Mouse (Mus musculus): ENCODE measurements around the gene Tlr5. TPM values are rescaled to one million over a fixed set of nuclear protein-coding genes. Genes with fewer than 3 reads are reported as not detected.
A peak's percentile ranks its signal among the peaks of the same experiment; 100 is the strongest.

Gene Tlr5
- total RNA-seq, 2 experiments from 2014 or later = 0.92 to 1.5 TPM

DNA sequence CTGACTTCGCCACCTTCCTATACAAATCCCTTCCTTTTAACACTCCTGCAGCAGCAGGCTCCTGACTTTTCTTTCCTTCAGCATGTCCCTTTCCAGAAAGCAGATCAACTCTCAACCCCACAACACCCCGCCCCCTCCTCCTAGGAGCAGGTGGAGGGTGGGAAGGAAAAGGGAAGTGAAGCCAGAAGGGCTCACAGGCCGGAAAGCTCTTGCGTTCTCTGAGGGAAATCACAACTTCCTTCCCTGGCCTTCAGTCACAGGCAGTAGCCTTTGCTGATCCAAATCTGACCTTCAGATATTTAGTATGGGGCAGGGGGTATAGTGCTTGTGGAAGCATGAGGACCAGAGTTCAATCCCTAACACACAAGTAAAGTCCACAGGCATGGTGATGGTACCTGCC is 921 bp upstream of the Tlr5 start:
- DNase-seq = no peak

DNA sequence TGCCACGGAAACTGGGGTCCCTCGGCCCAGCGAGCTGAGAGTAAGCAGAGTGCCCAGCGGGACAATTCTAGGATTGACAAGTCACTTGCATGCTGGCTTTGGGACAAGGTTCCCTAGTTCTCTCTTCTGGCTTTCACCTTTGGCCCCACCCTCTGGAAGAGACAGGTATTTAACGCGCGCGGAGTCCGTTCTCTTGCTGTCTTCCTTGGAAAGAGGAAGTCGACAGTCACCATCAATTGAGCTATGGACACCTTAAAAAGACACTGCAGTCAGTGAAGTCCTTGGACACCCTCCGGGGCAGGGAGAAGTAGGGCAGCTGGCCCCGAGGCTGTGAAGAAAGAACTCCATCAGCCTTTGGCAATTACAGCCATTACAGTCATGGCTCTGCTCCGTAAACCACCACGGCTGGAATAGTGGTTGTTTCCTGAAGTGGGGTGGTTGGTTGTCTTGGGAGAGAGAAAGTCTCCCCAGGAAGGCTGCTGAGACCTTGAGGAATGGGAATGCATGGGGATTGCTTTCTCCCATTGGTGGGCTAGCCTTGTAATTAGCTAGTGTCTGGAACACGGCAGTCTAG is 546 bp downstream of the Tlr5 start:
- DNase-seq = peak in 1 of 2 experiments; percentile 9

DNA sequence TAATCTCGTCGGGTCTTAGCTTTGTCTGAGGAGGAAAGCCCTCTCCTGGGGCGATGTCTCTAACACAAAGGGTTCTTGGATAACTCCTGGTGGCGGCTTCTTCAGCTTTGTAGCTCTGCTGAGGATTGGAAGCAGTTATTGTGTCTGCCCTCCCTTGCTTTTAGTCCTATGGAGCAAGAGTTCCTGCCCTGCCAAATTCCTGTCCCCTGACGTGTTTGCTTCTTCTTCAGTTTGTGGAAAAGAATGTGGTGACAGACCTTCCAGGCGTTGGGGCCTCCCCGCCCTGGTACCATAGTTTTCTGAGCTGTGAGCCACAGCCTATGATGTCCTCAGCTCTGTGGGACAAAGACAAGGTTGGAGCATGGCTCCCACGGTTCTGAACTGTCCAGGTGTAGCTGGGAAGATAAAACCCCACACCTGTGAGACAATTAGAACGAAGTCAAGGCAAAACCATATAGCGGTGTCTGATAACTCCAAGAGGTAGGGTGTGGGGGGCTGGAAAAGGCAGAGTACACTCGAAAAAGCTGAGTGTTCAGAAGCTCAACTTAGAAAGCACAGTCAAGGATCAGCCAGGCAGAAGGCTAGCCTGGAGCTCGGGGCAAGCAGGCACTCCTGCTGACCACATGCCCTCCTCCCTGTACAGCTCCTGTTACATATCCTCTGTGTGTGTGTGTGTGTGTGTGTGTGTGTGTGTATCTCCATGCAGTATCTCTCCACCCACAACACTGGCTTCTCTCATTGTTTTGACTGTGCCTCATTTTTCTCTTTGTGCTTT is 1.8 kb downstream of the Tlr5 start:
- DNase-seq = no peak

DNA sequence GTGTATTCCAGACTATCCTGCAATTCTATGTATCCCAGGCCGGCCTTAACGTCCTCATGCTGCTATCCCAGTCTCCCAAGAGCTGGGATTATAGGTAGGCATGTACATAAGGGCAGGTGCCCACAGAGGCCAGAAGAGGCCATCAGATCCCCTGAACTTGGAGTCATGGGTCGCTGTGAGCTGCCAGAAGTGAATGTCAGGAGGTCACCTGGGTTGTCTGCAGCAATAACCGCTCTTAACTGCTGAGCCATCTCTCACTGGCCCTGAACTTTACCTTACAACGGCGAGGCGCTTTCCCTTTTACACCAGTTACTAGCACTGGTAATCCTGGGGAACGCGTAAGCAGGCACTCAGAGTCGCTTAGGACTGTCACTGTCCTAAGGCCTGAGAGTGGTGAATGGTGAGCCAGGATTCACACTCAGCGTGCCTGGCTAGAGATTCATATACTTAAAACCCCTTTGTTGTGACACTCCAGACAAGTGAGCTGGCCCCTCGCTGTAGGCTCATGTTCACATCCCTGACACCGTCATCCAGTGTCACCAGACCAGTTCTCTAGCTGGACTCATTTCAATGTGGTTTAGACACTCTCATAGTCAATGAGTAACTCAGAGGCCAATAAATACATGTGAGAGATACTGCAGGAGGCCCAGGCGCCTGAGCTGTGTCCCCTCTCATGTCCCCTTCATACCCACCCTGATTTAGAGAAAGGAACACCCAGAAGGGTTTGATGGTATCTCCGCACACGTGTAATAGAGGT is 2.6 kb downstream of the Tlr5 start:
- DNase-seq = no peak

DNA sequence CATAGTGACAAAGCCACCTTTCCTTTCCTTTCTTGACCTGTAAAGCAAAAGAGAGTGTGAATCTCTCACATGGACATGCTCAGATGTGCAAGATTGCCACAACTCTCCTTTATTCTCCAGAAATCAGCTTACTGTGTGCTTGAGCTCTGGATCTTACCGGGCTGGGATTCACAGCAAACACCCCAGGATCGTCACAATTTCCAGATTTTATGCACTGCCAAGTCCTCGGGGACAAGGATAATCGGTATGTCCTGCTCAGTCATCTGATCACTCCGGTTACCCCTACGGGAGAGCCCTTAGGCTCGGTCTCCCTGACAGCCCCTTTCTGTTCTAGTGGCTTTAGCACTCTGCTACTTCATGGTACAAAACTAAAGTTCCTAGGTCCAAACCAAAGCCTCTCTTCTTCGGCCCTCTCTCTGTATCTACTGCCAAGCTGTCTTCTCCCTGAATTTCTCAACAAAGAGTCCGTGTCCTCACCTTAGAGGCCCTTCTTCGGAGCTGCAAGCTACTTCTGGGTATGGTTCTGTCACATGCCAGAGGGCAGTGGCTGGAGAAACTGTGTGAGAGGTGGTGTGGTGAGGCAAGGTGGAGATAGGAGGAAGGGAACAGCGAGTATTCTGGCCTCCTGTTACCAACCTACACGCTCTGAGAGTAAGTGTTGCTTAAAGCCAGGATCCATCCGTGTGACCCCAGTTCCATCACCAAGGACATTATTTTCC is 3.4 kb downstream of the Tlr5 start:
- DNase-seq = no peak

DNA sequence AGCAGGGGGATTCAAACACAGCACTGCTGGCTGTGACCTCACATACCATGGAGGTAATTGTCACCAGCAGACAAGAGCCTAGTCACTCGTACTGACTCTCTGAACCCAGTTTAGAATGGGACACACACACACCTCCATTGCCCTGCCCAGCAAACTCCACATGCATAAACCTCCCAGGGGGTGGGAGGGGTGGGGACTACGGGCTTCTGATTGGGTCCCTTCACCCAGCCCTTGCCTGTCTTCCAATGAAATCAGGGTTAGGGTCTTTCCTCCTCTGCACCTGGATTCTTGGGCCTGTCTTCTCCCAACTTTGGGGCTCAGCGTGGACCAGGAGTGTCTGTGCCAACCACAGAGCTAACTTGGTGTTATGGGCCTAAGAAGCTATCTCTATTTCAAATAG is 4.2 kb downstream of the Tlr5 start:
- DNase-seq = no peak

DNA sequence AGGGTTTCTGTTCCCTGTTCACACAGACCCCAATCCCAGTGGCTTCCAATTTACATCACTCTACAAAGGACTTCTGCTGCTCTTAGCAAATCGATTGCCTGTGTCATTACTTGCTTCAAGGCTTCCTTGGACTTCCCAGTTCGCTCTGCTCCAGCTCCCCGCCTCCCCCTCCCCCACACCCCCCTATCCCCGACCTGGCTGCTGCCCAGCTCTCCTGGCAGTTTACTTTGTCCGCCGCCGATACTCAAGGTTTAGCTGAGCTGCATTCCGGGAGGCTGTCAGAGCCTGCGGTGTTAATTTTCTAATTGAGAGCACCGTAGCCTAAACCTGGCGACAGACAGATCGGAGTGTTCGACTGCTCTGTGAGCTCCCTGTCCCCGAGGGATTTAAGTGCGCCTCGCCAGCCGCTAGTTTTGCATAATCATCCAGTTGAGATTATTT is 4.7 kb downstream of the Tlr5 start:
- peak; percentile 41 to 57 for DNase-seq

DNA sequence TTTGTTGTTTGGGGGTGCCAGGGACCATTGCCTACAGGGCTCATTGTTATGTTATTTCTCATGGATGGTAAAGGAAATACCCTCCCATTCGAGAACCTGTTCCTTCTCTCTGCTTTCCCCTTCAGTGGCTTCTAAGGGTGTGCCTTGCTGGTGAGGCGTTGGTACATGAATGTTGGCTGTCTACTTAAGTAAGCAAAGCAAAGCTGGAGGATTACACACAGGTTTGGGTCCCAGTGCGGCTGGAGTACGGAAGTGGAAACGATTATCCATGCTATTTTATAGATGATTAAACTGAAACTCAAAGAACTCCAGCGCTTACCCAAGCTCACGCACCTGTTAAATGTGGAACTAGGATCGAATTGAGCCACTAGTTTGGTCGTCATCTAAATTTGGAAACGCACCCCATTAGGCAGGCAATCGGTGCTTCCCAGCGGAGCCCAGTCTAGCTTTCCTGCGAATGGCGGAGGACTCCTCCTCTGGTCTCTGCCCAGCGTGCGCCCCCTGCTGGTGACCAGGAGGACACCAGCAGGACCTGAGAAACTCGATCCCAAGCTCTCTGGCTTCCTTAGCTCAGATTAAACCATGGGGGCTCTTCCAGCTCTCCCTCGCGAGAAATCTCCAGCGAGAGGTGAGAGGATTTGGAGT is 5.3 kb downstream of the Tlr5 start:
- peak; percentile 90 to 94 for DNase-seq

DNA sequence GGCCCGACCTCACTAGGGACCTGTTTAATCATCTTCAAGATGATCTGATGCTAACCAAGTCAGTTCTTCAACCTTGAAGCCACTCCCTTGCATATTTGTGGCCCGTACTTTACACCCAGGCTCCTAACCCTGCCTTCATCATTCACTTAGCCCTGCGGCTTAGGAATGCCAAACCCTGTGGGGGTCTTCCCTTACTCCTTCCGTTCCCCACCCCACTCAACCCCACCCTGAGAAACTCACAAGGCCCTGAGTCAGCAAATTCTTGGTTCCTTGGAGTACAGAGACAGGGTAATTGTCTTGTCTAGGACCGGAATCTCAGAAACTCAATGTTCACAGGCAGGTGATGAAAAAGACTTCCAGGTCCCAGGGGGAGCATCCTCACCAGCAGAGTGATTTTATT is 6.5 kb downstream of the Tlr5 start:
- DNase-seq = no peak

DNA sequence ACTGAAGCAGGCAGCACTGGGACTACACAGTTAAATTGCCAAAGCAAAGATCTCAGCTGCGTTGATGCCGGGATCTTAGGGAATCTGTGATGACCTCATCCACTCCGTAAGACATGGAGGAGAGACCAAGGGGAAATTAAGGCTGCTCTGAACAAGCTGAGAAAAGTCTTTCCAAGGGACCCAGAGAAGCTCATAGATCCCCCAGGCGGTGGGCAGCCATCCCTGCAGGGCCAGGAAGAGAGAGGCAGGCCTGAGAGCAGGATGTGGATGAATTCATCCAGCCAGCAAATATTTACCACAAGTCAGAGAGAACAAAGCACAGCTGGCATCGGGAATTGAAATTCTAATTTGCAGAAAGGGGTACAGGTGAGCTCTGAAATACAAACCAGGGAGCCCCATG is 8.7 kb downstream of the Tlr5 start:
- no peak for DNase-seq

DNA sequence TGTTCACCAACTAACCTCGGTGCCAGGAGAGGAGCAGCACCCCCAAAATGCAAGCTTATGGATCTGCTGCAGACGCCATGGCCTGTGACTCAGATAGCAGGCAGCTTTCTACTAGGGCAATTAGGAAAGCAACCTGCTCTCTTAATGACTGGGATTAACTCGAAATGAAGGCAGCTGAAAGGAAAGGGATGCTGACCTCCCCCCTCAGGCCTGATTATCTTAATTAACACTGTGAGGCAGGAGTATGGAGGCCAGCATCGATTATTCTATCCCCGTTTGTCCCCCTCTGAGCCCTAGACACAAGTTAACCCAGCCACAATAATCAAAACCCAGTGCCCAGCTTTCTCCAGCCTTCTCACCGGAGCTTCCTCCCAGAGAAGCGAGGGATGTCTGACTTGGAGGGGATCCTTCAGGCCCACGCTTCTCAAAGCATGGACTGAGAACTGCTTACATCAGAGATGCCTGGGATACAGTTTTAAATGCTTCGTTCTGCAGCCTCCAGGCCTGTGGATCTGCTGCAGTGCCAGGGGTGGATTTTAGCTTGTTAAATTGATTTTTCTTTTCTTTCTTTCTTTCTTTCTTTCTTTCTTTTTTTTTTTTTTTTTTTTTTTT is 10.4 kb downstream of the Tlr5 start:
- DNase-seq = no peak

DNA sequence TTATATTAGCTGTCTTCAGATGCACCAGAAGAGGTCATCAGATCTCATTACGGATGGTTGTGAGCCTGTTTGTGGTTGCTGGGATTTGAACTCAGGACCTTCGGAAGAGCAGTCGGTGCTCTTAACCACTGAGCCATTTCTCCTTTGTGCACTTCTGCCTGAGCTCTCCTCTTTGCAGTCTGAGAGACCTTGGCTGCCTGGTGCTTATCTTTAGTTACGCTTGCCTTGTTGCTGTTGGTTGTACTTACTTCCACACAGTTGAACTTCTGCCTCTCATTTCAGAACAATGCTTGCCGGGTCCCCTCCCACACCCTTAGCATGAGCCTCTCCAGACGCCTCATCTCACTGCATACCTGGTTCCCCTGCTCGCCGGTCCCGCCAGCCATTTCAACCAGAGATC is 14.1 kb downstream of the Tlr5 start:
- no peak for DNase-seq

DNA sequence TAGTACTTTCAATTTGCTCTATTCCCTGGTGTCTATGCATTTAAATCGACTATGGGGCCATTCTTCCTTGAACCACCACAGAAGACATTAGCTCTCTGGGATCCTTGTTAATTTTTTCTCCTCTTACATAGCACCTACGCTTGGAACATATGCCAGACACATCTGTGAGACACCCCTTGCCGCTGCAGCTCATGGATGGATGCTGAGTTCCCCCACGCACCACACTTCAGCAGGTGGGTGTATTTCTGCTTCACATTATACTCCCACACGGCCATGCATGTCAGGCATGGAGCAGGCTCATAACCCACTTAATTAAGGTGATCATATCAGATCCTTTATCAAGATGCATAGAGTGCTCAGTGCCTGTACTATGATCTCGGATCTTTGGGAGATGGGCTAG is 17.7 kb downstream of the Tlr5 start:
- DNase-seq = no peak

DNA sequence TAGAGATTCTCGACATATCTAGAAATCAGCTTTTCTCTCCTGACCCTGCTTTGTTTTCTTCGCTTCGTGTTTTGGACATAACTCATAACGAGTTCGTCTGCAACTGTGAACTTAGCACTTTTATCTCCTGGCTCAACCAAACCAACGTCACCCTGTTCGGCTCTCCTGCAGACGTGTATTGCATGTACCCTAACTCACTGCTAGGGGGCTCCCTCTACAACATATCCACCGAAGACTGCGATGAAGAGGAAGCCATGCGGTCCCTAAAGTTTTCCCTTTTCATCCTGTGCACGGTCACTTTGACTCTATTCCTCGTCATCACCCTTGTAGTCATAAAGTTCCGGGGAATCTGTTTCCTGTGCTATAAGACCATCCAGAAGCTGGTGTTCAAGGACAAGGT is 20.2 kb downstream of the Tlr5 start:
- no peak for DNase-seq

DNA sequence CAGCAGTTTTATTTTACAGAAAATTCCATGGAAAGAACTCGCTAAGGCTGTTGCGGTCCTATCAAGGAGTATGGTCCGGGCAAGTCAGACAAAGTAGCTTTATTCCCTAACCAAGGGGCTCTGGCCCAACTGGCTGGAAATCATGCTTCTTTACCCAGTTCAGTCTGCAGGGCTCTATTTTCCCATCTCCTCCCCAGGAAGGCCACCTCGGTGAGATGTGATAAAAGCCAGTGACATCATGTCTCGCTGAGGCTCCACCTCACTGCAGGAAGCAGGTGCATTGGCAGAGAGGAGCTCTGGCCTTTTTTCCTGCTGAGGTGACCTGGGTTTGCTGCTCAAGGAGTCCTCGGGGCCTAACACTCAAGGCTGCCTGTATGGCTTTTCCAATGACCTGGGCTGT is 26.1 kb downstream of the Tlr5 start:
- DNase-seq = no peak

DNA sequence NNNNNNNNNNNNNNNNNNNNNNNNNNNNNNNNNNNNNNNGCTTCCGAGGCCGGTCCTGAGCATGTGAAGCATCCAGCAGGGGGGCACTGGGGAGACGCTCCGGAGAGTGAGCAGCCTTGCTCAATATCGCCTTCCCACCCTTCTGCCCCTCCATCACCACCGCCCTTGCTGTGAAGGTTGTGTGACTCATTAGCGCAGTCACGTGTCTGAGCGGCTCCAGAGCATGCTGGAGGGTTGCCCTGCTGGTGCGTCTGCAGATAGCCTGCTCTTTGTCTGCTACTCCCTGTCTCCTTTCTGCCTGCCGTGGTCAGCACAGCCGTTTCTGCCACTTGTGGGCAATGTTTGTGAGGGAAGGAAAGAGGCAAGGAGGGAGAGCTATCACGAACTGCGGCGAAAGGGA is 28.4 kb downstream of the Tlr5 start:
- peak; percentile 94 to 95 for DNase-seq

DNA sequence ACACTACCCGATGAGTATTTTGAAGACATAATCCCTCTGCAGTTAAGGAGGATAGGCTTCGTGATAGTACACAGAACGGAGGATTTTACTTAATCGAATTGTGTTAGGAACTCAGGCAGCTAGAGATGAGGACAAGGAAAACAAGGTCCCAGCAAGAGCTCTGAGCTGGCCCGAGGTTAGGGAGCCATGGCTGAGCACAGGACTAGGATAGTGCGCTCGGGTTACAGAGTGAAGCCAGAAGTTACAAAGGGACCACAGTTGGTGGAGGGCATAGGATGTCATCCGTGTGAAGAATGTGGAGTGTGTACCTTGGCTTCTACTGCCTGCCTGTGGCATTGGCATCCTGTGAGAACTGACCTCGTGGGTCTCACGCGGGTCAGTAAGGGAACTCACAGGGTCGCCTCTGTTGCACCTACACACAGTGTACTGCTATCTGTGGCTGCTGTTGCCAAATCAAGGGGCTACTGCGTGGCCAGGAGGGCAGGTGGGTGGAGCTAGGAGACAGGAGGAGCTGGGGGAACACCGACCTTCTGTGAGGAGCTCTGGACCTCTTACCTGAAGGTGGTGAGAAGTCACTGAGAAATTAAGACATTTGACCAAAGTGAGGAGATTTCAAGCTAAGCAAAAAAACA is 29.0 kb downstream of the Tlr5 start:
- DNase-seq = no peak

DNA sequence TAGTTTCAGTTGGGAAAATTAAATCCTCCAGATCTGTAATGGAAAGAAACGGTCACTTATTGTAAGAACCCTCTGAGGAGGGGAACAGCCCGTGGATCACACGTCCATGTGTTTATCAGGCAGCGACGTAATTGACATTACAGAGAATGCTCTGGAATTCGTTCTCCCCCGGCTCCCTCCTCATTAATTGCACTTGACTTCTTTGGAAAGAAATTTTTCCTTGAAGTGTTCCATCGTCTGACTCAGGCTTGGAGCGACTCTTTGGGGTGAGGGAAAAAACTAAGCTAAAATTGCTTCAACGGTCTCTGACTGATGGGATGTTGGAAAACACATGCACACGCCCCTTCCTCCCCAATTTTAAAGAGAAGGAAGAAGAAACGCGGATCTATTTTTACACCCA is 31.7 kb downstream of the Tlr5 start:
- no peak for DNase-seq

DNA sequence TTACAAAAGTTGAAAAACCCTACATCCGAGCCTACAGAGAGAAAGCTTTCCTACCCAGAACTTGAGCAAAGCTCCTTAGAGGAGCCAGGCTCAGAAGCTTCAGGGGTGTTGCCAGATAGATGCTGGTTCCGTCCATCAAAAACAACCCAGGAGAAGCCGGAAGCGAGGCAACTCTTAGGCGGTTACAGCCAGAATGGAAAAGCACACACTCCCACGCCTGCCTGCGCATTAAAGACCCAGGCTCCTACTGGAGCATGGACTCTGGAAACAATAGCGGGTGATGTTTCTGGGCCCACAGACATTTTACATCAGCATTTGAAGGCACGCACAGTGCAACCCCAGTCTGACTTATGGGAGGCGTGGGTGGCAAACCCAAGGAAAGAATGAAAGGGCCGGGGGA is 32.2 kb downstream of the Tlr5 start:
- no peak for DNase-seq

DNA sequence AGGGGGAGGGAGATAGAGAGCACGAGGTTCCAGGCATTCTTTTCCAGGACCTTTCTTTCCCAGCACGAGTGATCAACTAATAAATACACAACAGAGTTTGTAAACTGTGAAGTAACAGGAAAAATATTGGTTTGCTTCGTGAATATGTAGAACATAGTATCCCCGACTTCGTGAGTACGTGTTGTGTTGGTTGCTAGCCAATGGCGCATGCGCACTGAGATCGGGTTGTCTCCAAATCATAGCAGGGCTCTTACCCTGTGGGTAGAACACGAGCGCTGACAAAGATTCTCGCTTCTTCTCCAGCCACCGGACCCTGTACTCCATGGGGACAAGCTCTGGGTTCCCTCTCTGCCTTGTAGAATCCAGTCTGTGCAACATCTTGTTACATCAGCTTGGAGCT is 33.2 kb downstream of the Tlr5 start:
- no peak for DNase-seq

DNA sequence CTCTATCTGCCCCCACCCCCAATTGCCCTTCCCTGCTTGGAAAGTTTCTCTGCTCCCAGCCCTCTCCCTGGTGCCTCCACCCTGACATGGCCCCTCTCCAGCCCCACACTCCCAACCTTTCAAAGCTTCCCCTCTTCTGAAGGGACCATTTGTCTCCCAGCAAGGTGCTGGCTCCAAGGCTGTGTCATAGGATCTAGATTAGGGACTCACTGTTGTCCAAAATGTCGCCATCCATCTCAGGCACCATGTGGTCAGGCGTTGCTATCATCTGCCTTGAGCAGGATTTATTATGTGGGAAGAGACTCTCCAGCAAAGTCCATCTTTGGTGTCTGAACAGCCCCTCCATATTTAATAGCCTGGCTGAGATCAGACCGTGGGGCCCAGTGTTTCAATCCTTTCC is 34.1 kb downstream of the Tlr5 start:
- DNase-seq = no peak
